Mouse (Mus musculus): Measurements from ENCODE around the gene Nlrp10.

Gene Nlrp10

GRCm38 (mm10) chr7:108929726-108930393 lies at the start of gene Nlrp10:
Gene Nlrp10 (minus strand): TSS chr7:108930178.
- ATAC-seq (ENCODE audit: low TSS enrichment) = no peak

- 0 out of 2 replicates have a peak, but pooled peaks have one; percentile 19 for ATAC-seq (ENCODE audit: low TSS enrichment)
Observed at GRCm38 (mm10) chr7:108972273-108972672, 42.3 kb upstream of the Nlrp10 start.

- ATAC-seq (ENCODE audit: low TSS enrichment) = peak; percentile 14; the same call in 1 of the 2 replicates
Observed at GRCm38 (mm10) chr7:108968201-108968600, 38.2 kb upstream of the Nlrp10 start.

- peak; percentile 91 for ATAC-seq (ENCODE audit: low TSS enrichment)
Observed at GRCm38 (mm10) chr7:108966742-108967362, 36.9 kb upstream of the Nlrp10 start.

- ATAC-seq (ENCODE audit: low TSS enrichment) = no peak
Observed at GRCm38 (mm10) chr7:108965968-108966367, 36.0 kb upstream of the Nlrp10 start.

- no peak for ATAC-seq (ENCODE audit: low TSS enrichment)
Observed at GRCm38 (mm10) chr7:108957734-108958133, 27.8 kb upstream of the Nlrp10 start.

GRCm38 (mm10) chr7:108954185-108954584 lies 24.2 kb upstream of the Nlrp10 start:
- no peak for ATAC-seq (ENCODE audit: low TSS enrichment)

- no peak for ATAC-seq (ENCODE audit: low TSS enrichment)
Observed at GRCm38 (mm10) chr7:108952801-108953200, 22.8 kb upstream of the Nlrp10 start.

DNA sequence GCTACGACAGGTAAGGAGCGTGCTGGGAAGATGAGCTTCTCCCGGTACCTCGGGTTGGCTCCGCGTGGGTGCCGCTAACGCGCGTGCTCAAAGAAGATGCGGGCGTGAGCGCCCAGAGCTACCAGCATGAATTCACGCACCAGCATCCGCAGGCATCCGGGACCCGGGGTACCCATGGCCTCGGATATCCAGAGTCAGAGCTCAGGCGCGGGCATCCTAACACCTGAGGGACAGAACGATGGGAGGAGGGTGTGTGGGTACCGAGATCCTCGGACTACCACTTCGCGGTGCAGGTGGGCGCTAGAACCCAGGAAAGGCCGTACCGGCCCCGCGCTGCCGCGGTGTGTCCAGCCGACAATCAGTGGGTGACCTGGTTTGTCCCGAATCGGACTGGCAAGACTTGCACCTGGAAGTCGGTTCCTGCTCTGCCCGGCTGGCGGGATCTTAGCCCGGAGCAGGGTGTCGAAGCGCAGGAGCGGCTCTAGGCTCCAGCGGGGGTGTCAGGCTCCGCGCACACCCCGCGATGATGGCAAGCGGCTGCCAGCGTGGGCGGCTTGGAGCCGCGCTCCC lies 20.9 kb upstream of the Nlrp10 start:
- ATAC-seq (ENCODE audit: low TSS enrichment) = peak; percentile 68

DNA sequence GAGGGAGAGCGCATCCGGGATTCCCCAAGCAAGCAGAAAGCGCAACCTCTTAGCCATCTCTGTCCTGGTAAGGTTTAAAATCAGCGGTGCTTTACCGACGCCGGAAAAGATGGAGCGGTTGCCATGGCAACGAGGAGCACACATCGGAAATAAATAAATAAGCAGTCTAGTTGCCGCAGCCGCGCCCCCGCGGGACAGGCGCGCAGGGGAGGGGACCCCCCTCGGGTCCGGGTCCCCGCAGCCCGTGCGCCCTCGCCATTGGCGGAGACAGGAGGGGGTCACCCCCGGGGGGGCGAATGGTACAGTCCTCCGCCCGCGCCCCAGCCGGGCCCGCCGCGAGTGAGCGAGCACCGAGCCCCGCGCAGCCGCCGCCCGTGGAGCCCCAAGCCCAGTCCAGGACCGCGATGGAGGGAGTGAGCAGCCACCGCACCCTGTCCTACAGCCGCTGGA lies 20.4 kb upstream of the Nlrp10 start, which contains the start of gene Tub:
TSS of gene Tub (plus strand) at position 27 of the 450 bp plus-strand sequence.
- peak; percentile 62 for ATAC-seq (ENCODE audit: low TSS enrichment)

GRCm38 (mm10) chr7:108949301-108949700 lies 19.3 kb upstream of the Nlrp10 start:
- ATAC-seq (ENCODE audit: low TSS enrichment) = no peak

DNA sequence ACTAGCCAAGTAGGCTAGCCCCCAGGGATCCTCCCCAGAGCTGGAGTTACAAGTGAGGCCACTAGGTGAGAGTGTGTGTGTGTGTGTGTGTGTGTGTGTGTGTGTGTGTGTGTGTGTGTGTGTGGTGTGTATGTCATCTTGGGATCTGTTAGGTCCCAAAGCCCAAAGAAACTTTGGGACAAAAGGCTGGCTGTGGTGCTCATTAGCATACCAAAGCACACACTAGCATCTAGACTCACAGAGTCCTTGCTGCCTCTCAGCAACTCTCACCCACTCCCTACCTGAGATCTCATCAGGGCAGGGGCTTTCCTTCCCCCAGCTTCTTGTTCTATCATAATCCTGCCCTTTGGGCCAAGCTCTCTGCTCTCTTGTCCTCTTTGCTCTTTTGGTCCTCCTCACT lies 18.6 kb upstream of the Nlrp10 start:
- ATAC-seq (ENCODE audit: low TSS enrichment) = no peak

DNA sequence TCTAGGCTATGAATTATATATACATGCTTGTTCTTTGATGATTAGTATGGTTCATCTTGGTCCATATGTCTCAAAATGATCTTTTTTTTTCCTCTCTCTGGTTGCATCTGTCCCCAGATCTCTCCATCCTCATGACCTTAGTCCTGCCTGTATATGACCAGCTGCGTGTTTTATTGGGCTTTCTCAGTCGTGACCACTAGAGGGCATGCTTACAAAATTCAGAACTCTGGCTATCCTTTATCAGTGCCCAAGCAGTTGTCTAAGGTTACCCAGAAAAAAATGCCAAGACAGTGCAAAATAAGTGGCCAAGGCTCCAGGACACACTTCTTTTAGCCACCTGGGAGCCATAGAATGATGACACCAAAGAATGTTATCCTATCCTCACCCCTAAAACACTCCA lies 14.0 kb upstream of the Nlrp10 start:
- ATAC-seq (ENCODE audit: low TSS enrichment) = peak; percentile 64

DNA sequence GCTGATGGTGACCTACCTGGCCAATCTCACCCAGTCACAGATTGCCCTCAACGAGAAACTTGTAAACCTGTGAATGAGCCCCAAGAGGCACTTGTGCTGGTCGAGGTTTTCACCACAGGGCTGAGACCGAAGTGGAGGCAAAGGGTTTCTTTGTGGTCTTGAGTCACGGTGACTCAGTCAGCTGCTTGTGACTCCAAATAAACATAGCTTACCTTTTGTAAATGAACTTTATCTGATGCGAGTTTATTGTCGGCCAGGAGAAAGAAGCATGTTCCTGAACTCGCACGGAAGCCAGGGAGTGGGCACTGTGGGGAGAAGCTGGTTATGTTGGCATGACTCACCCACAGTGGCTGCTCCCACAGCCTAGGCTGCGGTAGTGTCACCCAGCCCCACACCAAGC lies 11.5 kb upstream of the Nlrp10 start:
- peak; percentile 38; the same call in 1 of the 2 replicates for ATAC-seq (ENCODE audit: low TSS enrichment)

GRCm38 (mm10) chr7:108936591-108936990 lies 6.6 kb upstream of the Nlrp10 start:
- ATAC-seq (ENCODE audit: low TSS enrichment) = no peak

- ATAC-seq (ENCODE audit: low TSS enrichment) = no peak
Observed at GRCm38 (mm10) chr7:108935411-108935810, 5.4 kb upstream of the Nlrp10 start.

GRCm38 (mm10) chr7:108934836-108935235 lies 4.9 kb upstream of the Nlrp10 start:
- no peak for ATAC-seq (ENCODE audit: low TSS enrichment)

GRCm38 (mm10) chr7:108933794-108934731 lies 4.1 kb upstream of the Nlrp10 start, which contains the start of gene Eif3f:
Gene Eif3f (plus strand): TSS chr7:108934417.
- ATAC-seq (ENCODE audit: low TSS enrichment) = peak; percentile 98

DNA sequence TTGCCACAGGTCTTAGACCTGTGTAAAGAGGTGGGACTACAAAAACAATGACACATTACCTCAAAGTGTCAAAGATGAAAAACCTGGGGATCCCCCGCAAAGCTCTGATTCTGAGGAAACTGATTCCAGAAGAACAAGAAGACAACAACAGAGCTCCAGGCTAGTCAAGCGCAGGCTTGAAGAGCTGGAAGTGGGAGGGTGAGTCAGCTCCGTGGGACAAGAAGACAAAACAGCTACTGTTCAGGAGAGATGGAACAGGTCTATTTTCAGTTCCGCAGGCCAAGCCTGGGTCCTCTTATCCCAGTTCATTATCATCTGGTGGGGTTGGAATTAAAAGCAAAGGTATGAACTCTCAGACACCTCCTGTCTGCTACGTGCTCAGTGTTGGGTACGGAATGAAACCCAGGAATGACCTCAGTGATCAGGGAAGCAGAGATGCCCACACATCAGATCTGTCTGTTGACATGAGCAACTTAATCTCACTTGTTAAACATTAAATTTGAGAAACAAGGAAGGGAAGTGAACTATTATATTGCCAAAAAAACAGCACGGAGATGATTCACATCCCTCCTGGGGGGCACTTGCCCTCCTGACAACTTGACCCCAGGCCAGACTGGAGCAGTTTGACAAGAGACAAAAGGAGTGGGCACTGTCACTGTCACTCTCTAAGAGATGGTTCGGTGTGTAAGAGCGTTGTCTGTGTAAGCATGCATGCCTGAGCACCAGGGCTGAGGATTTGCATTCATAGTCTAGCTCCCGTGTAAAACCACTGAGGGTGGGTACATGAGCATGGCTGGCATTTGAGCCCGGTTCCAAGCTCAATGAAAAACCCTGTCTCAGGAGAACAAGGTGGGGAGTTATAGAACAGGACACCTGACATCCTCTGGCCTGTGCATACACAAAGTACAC lies 1.4 kb downstream of the Nlrp10 start:
- peak; percentile 87 for ATAC-seq (ENCODE audit: low TSS enrichment)

- no peak for ATAC-seq (ENCODE audit: low TSS enrichment)
Observed at GRCm38 (mm10) chr7:108927043-108927442, 2.9 kb downstream of the Nlrp10 start.

- no peak for ATAC-seq (ENCODE audit: low TSS enrichment)
Observed at GRCm38 (mm10) chr7:108903969-108904368, 26.0 kb downstream of the Nlrp10 start.
